Mouse (Mus musculus) neural tube, embryonic 13.5 days (tissue): ENCODE measurements around the gene Trabd2b. TPM values are rescaled to one million over a fixed set of nuclear protein-coding genes. Genes with fewer than 3 reads are reported as not detected.

Experiments
- ATAC-seq: fragments of 200-750 bp; cut with Nextera tagmentation; 2 replicates; pipeline ENCODE4 v1.8.0; 2017; ENCODE audit warnings: low read depth, mild to moderate bottlenecking, moderate TSS enrichment, moderate library complexity
- H3K27ac ChIP-seq: fragments of 300-500 bp; sonication (generic); replicated peaks from 2 replicates; pipeline ENCODE4 v1.5.1; 2015; ENCODE audit warnings: moderate library complexity, mild to moderate bottlenecking, inconsistent platforms
- H3K27me3 ChIP-seq: fragments of 300-500 bp; sonication (generic); 2 replicates; pipeline ENCODE4 v1.6.1; 2015; ENCODE audit warnings: mild to moderate bottlenecking, inconsistent platforms
- H3K36me3 ChIP-seq: fragments of 300-500 bp; sonication (generic); 2 replicates; pipeline ENCODE4 v1.6.1; 2015; ENCODE audit warnings: mild to moderate bottlenecking, inconsistent platforms
- H3K4me1 ChIP-seq: fragments of 300-500 bp; sonication (generic); replicated peaks from 2 replicates; pipeline ENCODE4 v1.6.1; 2015; ENCODE audit warnings: inconsistent platforms
- H3K4me2 ChIP-seq: fragments of 300-500 bp; sonication (generic); 2 replicates; pipeline ENCODE4 v1.6.1; 2015; ENCODE audit warnings: inconsistent platforms, mild to moderate bottlenecking, moderate library complexity
- H3K4me3 ChIP-seq: fragments of 300-500 bp; sonication (generic); 2 replicates; pipeline ENCODE4 v1.5.1; 2015; ENCODE audit warnings: mild to moderate bottlenecking, inconsistent platforms
- H3K9ac ChIP-seq: fragments of 300-500 bp; sonication (generic); 2 replicates; pipeline ENCODE4 v1.6.1; 2015; ENCODE audit warnings: moderate library complexity, mild to moderate bottlenecking, inconsistent platforms
- H3K9me3 ChIP-seq: fragments of 300-500 bp; sonication (generic); 2 replicates; pipeline ENCODE4 v1.6.1; 2016; ENCODE audit warnings: inconsistent platforms
- WGBS: fragments of 180-500 bp; shearing (Covaris S2); methylation state at CpG from one replicate; pipeline ENCODE4 v1.1.7; 2015; 5-methylcytosine and 5-hydroxymethylcytosine counted together
- polyA plus RNA-seq: library from polyadenylated mRNA; unstranded; fragments of >200 nt; fragmentation: Nextera tagmentation; extraction: Ambion mirVana; gene quantifications from 2 replicates; pipeline ENCODE4 v1.2.1, GENCODE M21; 2015

The Trabd2b gene
- polyA plus RNA-seq, 1 experiment from 2014 or later: 0.84 TPM

DNA sequence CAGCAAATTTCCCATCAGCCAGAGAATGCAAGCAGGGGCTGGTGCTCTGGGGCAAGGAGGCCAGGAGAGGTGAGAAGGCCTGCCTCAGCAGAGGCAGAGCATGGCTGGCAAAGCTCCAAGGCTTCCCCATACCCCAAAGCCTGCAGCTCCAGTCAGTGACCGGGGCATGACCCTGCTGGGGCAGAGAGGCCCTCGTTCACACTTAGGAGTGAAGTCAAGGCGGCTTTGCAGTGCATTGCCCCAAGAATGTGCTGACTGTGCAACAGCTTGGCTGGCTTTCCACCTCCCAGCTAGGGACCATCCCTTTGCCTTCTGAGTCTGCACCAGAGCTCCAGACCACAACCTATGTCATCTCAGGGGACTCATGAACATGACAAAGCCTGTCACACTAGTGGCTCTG is 152.0 kb downstream of the Trabd2b start:
- H3K4me2 ChIP-seq: no peak overlapping the region
- peaks cover 8% of the 10 kb centered on the region; the same call in 1 of the 2 replicates for H3K4me1 ChIP-seq
- WGBS: 39% methylated on average over 3 of the region's 3 CpGs
- H3K4me3 ChIP-seq: no peak overlapping the region
- H3K36me3 ChIP-seq: no peaks in the 10 kb centered on the region
- ATAC-seq: no peak
- no peak overlapping the region for H3K27ac ChIP-seq
- H3K27me3 ChIP-seq: no peaks in the 10 kb centered on the region
- no peak overlapping the region for H3K9ac ChIP-seq
- no peaks in the 10 kb centered on the region for H3K9me3 ChIP-seq

DNA sequence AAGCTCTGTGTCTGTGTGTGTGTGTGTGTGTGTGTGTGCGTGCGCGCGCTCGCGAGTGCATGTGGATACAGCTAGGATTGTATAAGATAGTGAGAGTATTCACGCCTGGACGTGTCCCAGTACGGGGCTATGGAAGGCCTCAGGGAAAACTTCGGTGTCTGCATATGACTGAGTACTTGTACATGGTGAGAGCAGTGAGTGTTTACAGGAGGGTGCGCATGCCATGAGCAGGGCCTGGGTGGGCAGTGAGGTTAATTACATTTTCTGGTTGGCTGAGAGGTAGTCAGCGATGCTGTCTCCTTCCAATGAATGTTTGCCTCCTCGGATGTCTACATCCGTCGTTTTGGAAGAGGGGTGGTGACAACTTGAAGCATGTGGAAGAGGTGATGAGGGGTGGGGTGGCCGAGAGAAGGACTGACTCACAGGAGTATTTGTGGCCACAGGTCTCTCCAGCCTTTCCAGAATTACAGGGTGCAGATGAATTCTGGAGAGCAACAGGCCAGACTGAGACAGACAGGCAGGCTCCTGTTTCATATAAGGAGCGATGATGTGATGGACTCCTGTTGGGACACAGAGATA is 154.2 kb downstream of the Trabd2b start:
- ATAC-seq: no peak
- Histone ChIP-seq H3K4me3 (no peak overlapping the region), H3K4me2 (no peak overlapping the region), H3K9ac (no peak overlapping the region), H3K36me3 (no peaks in the 10 kb centered on the region), H3K4me1 (peaks cover 8% of the 10 kb centered on the region; the same call in 1 of the 2 replicates), H3K27me3 (no peaks in the 10 kb centered on the region), H3K9me3 (no peaks in the 10 kb centered on the region), H3K27ac (no peak overlapping the region)
- WGBS: 88% methylated on average over 17 of the region's 17 CpGs

DNA sequence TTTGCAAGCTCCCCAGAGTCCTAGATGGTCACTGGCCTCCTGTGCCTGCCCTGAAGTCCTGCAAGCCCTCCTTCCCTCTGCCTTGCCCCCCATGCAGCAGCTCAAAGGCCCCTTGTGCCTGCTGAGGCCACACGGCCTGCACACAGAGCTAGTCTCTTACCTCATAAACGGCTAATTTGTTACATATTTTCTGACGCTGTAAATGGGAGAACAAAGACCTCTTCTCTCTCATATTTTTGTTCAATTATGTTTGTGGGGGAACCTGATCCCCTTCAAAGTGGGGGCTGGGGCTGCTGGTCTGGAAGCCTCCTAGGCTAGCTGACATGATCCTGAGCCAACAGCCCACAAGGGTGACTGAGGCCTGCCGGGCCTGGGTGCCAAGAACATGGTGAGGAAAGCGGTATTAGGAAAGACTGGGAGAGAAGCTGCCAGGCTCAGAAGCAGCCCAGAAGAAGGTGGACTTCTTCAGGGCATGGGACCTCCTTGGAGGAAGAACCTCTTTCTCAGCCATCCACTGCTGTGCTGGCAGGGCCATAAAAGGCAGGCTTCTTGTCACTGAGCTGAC is 157.7 kb downstream of the Trabd2b start:
- no peak for ATAC-seq
- no peaks in the 10 kb centered on the region for H3K4me1 ChIP-seq
- H3K9ac ChIP-seq: no peak overlapping the region
- no peak overlapping the region for H3K4me3 ChIP-seq
- H3K36me3 ChIP-seq: no peaks in the 10 kb centered on the region
- 58% methylated on average over 5 of the region's 5 CpGs for WGBS
- no peak overlapping the region for H3K27ac ChIP-seq
- H3K27me3 ChIP-seq: no peaks in the 10 kb centered on the region
- no peak overlapping the region for H3K4me2 ChIP-seq
- H3K9me3 ChIP-seq: no peaks in the 10 kb centered on the region

DNA sequence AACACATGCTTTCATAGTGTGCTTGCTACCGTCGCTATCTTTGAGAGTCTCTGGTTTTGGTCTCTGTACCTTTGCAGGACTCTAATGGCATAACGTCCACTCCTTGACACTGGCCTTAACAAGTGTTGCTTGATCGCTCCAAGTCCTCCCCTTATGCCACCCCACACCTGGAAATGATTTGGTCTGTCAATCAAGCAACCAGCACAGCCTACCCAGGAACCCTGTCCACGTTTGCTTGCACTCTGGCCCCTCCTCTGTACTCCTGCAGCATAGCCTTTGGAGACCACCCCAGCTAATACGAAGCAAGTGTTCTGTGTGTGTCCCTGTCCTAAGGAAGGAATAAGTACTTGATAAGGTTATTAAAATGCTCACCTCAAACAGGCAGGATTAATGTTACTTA is 161.1 kb downstream of the Trabd2b start:
- Histone ChIP-seq H3K36me3 (no peaks in the 10 kb centered on the region), H3K27ac (no peak overlapping the region), H3K9ac (no peak overlapping the region), H3K4me3 (no peak overlapping the region), H3K9me3 (no peaks in the 10 kb centered on the region), H3K4me1 (no peaks in the 10 kb centered on the region), H3K27me3 (no peaks in the 10 kb centered on the region), H3K4me2 (no peak overlapping the region)
- WGBS: 84% methylated on average over 6 of the region's 6 CpGs
- no peak for ATAC-seq

DNA sequence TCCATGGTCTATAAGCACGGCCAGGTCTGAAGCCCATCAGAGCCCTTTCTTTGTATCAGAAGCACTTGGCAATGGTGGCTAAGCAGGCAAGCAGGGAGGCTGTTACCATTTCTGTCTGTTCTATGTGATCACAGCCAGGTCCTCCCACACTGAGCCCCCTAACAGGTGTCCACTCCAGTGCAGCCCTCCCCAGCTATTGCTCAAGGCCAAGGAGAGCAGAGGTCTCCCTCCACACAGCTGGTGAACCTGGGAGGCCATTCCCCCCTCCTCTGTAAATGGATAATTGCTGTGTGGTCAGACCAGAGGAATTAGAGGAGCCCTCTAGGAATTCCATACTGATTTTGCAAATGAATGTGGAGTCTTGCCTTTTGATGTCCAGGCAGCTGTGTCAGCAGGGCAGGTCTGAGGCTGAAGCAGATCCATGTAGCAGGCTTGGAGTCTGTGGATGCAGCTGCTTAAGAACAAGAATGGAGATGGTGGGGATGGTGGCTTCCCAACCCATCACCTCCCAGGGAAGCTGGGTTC is 161.6 kb downstream of the Trabd2b start:
- ATAC-seq: no peak
- no peaks in the 10 kb centered on the region for H3K36me3 ChIP-seq
- no peaks in the 10 kb centered on the region for H3K4me1 ChIP-seq
- H3K27ac ChIP-seq: no peak overlapping the region
- no peak overlapping the region for H3K4me2 ChIP-seq
- no peaks in the 10 kb centered on the region for H3K27me3 ChIP-seq
- no peaks in the 10 kb centered on the region for H3K9me3 ChIP-seq
- H3K4me3 ChIP-seq: no peak overlapping the region
- H3K9ac ChIP-seq: no peak overlapping the region
- WGBS: 82% methylated on average over 1 of the region's 1 CpGs

DNA sequence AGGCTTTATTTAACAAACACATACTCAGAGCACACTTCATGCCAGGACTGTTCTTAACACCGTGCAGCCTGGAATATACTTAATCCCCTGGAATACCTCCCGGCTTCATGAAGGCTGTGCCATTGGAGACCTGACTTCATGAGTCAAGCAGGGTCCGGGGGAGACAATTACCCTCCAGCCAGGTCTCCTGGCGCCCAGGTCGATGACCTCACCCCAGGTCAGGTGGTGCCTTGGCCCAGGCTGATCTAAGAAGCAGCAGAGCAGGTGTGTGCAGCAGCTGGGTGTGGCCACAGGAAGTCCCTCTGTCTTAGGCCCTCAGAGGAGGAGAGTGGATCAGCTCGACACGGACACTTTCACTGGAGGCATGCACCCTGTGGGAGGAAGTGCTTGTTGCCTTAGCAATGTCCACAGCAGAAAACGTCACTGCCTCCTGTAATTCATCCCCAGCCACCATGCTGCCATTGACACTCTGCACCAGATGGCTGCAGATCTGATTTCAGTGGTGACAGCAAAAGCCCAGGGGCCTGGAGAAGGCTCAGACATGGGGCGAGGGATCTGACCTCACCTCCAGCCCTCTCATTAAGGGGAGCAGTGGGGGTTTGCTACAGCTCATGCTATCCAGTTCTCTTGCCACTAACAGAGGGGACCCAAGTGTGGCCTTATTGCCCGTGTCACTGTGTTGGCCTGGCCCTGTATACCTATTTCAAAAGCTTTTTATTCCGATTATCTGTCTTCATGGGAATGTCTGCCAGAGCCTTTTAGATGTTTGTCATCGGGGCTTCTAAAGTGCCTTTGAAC is 171.8 kb downstream of the Trabd2b start:
- WGBS: 48% methylated on average over 12 of the region's 12 CpGs
- no peaks in the 10 kb centered on the region for H3K27me3 ChIP-seq
- no peak overlapping the region for H3K4me2 ChIP-seq
- H3K4me3 ChIP-seq: no peak overlapping the region
- H3K9ac ChIP-seq: no peak overlapping the region
- H3K36me3 ChIP-seq: no peaks in the 10 kb centered on the region
- peaks cover 19% of the 10 kb centered on the region for H3K4me1 ChIP-seq
- H3K9me3 ChIP-seq: no peaks in the 10 kb centered on the region
- H3K27ac ChIP-seq: peak overlapping the region; percentile 20; the same call in 1 of the 2 replicates
- ATAC-seq: peak; percentile 73; the same call in 1 of the 2 replicates

DNA sequence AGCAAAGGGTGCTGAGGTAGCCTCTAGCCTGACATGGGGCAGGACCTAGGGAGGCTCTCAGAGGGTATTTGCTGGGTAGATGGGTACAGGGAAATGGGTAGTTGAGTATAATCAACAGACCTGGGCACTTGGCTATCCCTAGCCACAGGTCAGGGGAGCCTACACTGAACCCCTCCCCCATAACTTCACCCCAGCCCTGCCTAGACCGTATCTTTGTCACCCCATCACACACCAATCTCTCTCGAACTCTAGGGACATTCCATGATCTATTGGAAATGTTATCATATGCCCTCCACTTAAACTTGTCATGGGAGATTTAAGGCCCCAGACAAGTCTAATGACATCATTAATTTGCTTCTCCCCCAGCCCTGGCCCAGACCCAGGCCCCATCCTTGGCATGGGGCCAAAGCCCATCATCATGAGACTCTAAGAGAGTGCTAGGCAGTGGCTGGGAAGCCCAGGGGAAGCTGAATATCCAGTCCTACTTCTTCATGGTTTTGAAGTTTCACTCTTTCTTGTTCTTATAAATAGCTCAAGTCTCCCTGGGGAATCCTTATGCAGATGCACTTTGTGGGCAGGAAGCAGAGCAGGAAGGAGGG is 177.1 kb downstream of the Trabd2b start:
- H3K36me3 ChIP-seq: no peaks in the 10 kb centered on the region
- H3K4me3 ChIP-seq: no peak overlapping the region
- WGBS: 56% methylated on average over 2 of the region's 2 CpGs
- no peaks in the 10 kb centered on the region for H3K27me3 ChIP-seq
- H3K9me3 ChIP-seq: no peaks in the 10 kb centered on the region
- no peak overlapping the region for H3K9ac ChIP-seq
- H3K4me2 ChIP-seq: no peak overlapping the region
- ATAC-seq: peak; percentile 64
- peaks cover 15% of the 10 kb centered on the region for H3K4me1 ChIP-seq
- H3K27ac ChIP-seq: no peak overlapping the region

DNA sequence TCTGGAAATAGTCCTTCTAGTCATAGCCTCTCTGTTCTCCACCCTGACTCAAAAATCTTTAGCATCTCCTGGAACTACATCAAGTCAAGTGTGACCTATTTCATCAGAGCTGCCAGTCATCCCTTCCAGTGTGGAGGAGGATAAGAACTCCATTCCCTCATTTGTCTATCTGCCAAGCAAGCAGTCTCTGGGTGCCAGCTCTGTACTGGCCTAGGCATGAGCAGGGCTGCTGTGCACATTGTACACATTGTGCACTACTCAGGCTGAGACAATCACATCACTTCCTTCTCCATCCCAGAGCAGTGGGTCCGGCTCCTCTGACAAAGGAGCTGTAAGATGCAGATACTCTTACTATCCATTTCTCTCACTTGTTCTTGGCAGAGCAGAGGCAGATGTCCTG is 178.2 kb downstream of the Trabd2b start:
- H3K36me3 ChIP-seq: no peaks in the 10 kb centered on the region
- H3K9me3 ChIP-seq: no peaks in the 10 kb centered on the region
- no peak overlapping the region for H3K4me2 ChIP-seq
- H3K4me3 ChIP-seq: no peak overlapping the region
- H3K27me3 ChIP-seq: no peaks in the 10 kb centered on the region
- peaks cover 7% of the 10 kb centered on the region for H3K4me1 ChIP-seq
- H3K9ac ChIP-seq: no peak overlapping the region
- H3K27ac ChIP-seq: no peak overlapping the region
- no peak for ATAC-seq
- WGBS: 73% methylated on average over 1 of the region's 1 CpGs

DNA sequence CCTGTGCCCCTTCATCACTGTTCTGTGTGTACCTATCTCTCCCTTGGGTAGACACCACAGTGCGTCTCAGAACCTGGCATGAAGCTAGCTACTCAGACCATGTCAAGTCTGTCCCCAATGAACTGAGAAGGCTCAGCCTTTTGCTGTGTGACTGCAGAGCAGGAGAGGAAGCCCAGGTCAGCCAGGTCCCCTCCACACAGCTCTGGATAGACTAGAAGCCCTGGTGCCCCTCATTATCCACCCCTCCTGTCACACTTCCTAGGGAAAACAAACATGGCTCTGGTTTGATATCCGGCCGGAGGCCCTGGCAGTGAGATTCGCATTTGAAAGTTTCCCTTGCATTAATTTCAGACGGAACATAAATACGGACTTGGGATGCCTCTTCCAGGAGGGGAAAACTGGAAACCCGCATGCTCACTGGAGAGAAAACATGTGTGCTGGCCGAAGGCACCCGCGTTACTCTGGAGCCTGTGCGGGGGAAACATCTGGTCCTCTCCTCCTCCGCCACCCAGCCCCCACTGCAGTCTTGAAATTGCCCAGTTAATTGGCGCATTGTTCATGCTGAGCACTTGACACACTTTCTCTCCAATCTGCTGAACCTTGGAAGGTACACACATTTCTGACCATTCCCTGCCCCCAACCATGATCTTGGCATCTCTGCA is 187.2 kb downstream of the Trabd2b start:
- peak; percentile 32; the same call in 1 of the 2 replicates for ATAC-seq
- Histone ChIP-seq H3K27me3 (no peaks in the 10 kb centered on the region), H3K4me2 (no peak overlapping the region), H3K36me3 (no peaks in the 10 kb centered on the region), H3K9me3 (no peaks in the 10 kb centered on the region), H3K4me1 (peaks cover 7% of the 10 kb centered on the region; the same call in 1 of the 2 replicates), H3K4me3 (no peak overlapping the region), H3K27ac (no peak overlapping the region), H3K9ac (no peak overlapping the region)
- WGBS: 64% methylated on average over 13 of the region's 13 CpGs

DNA sequence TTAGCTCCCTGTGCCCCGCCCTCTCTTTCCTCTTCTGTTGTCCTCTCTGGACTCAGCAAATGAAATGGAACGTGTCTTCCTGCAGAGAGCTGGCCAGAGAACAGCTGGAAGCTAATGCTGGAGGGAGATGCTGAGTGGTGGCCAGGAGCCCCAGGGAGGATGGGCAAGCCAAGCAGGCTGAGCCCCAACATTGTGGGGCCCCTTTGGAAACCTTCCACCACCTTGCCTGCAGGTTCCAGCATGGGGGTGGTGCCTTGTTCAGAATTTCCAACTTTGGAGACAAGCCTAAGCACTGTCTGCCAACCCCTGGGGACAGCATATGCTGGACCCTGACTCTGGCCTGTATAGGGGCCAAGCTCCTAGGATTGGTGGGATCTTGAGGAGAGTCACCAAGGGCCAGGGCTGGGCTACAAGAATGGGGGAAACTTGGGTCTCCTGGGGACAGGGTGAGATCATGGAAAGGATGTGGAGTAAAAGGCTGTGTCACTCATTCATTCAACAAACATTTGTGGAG is 188.7 kb downstream of the Trabd2b start:
- Histone ChIP-seq H3K9me3 (no peaks in the 10 kb centered on the region), H3K4me1 (0 out of 2 replicates have a peak, but pooled peaks cover 7% of the 10 kb centered on the region), H3K27ac (no peak overlapping the region), H3K36me3 (no peaks in the 10 kb centered on the region), H3K4me3 (no peak overlapping the region), H3K4me2 (no peak overlapping the region), H3K27me3 (no peaks in the 10 kb centered on the region), H3K9ac (no peak overlapping the region)
- ATAC-seq: no peak
- 32% methylated on average over 2 of the region's 2 CpGs for WGBS

DNA sequence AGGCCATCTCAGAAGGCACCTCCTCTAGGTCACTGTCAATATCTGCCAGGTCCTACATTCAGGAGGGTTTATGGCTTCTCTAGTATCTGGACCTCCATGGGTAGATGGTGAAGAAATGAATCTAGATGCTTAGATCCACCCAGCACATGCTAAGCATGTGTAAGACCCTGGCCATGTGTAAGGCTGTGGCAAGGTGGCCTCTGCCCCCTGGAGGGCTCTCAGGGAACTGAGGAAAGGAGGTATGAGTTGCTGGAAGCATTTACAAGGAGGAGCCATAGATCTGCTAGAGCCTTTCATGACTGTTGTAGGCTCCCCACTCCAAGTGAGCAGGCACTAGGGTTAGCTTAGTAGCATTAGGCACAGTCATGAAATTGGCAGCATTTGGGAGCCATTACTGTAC is 192.6 kb downstream of the Trabd2b start:
- Histone ChIP-seq H3K9me3 (no peaks in the 10 kb centered on the region), H3K4me2 (no peak overlapping the region), H3K27me3 (no peaks in the 10 kb centered on the region), H3K27ac (no peak overlapping the region), H3K4me1 (peaks cover 8% of the 10 kb centered on the region), H3K36me3 (no peaks in the 10 kb centered on the region), H3K4me3 (no peak overlapping the region), H3K9ac (no peak overlapping the region)
- no peak for ATAC-seq
